Mouse (Mus musculus): ENCODE results near the gene Phgdh. TPM values are rescaled to one million over a fixed set of nuclear protein-coding genes. Genes with fewer than 3 reads are reported as not detected.

Gene Phgdh
- polyA plus RNA-seq, 1 experiment from 2014 or later: 213 TPM

DNA sequence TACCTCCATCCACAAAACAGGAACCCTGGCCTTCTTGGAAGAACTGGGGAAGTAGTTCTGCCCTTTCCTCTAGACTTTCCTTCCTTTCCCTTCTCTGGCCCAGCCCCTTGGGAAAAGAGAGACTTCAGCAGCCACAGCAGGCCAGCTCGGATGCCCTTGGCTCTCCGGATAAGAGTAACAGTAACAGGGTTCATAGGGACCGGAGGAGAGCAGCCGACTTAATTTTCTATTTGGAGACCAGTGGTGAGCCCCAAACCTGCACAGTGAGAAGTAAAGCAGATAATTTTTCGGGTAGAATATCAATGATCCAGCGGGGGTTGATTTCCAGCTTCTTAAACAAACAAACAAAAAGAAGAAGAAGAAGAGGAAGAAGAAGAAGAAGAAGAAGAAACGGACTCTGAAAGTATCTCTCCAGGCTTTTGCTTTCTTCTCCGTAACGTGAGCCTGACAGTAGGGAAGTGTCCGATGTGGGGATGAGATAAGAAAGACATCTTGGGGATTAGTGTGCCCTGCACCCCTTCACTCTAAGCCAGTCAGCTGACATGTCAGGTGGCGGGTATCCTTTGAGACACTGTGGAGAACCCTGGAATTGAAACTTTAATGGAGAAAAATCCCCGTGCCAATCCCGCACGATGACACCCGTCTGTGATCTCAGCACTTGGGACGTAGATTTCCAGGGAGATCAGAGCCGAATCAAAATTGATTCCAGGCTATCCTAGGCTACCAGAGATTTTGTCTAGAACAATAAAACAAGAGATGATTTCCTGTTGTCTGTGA lies 1.2 kb upstream of the Phgdh start:
- H3K27ac ChIP-seq: no peak overlapping the region
- no peaks in the 10 kb centered on the region for H3K27me3 ChIP-seq
- no peak overlapping the region for H3K9ac ChIP-seq
- no peak overlapping the region for H3K4me2 ChIP-seq
- H3K4me1 ChIP-seq: peaks cover 30% of the 10 kb centered on the region
- H3K36me3 ChIP-seq: no peaks in the 10 kb centered on the region
- ATAC-seq (ENCODE audit: insufficient number of reproducible peaks, low FRiP score, low TSS enrichment, low read depth): no peak
- no peaks in the 10 kb centered on the region for H3K9me3 ChIP-seq
- 83% methylated on average over 17 of the region's 17 CpGs for WGBS
- no peak overlapping the region for H3K4me3 ChIP-seq

DNA sequence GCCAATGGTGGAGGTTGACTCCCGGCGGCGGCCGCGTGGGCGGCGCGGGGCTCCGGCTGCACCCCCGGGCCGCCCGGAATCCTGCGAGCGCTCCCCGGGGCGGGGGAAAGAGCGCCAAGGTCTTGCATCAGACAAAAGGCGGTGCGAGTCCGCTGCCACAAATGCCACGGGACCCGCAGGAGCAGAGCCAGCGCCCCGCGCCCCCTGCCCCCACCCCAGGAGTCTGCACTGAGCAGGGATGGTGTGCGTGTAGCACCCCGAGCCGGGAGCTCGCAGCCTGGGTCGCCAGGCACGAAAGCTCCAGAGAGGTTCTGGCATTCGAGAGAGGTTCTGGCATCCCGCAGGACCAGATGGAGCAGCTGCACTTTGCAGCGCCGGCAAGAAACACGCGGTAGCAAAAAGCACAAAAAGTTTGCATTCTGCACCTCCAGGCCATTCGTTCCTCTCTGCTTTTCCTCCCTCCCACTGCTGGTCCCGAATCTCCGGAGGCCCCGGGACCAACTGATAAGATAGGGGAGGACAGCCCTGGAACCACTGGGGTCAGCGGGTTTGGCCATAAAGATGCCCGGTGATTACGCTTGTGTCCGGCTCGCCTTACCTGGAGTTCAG lies 589 bp downstream of the Phgdh start:
- Histone ChIP-seq H3K27me3 (no peaks in the 10 kb centered on the region), H3K4me2 (peak overlapping the region; percentile 83), H3K4me1 (peaks cover 38% of the 10 kb centered on the region), H3K9ac (peak overlapping the region; percentile 61), H3K4me3 (peak overlapping the region; percentile 62), H3K36me3 (peaks cover 4% of the 10 kb centered on the region; the same call in 1 of the 2 replicates), H3K9me3 (no peaks in the 10 kb centered on the region), H3K27ac (peak overlapping the region; percentile 89)
- ATAC-seq (ENCODE audit: insufficient number of reproducible peaks, low FRiP score, low TSS enrichment, low read depth): peak; percentile 21; the same call in 1 of the 2 replicates
- under 1% methylated on average over 46 of the region's 46 CpGs for WGBS

- Histone ChIP-seq H3K9ac (peak overlapping the region; percentile 61; the same call in 1 of the 2 replicates), H3K27ac (peak overlapping the region; percentile 89), H3K4me2 (peak overlapping the region; percentile 83), H3K36me3 (peaks cover 6% of the 10 kb centered on the region; the same call in 1 of the 2 replicates), H3K27me3 (no peaks in the 10 kb centered on the region), H3K4me1 (peaks cover 38% of the 10 kb centered on the region), H3K4me3 (peak overlapping the region; percentile 62), H3K9me3 (no peaks in the 10 kb centered on the region)
- no peak for ATAC-seq (ENCODE audit: insufficient number of reproducible peaks, low FRiP score, low TSS enrichment, low read depth)
- 2% methylated on average over 15 of the region's 15 CpGs for WGBS
Observed at GRCm38 (mm10) chr3:98338584-98339041, 1.2 kb downstream of the Phgdh start.

DNA sequence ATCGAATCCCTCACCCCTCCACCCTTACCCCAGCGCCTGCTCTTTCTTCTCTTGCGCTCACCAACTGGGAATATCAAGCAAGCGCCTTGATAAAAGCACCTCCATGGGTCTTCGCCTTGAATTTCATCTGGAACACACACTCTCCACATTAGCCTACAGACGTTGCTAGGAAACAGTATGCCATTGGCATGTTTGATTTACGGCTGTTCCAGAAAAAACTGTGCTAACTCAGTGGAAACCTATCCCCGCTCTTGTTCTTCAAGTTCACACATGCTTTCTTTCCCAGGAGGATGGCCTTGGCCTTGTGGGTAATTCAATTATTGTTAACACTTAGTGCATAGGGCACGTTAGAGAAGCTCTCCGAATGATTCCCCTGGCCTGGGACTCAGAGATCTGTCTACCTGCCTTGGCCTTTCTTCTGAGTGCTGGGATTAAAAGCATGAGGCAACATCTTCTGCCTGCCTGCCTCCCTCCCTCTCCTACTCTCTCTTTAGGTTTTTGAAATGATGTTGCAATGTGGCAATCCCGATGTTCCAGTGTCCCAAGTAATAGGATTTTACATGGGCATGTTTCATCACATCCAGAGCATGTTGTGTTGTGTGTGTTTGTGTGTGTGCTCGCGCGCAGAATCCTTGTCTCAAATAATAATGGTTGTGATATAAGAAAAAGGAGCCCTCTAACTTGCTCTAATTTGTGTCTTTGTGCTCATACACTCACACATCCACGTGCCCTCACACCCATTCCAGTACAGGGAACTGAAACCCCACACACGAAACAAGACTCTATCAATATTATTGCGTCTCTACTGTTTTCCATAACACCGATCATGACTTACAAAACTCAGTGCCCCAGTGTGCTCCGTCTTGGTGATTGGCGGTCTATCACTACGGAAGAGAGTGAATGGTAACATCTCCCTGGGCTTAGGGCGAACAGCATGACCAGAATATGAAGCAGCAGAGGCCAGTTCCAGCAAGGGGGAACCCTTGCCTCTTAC lies 2.8 kb downstream of the Phgdh start:
- Histone ChIP-seq H3K27me3 (no peaks in the 10 kb centered on the region), H3K9me3 (no peaks in the 10 kb centered on the region), H3K27ac (peak overlapping the region; percentile 63), H3K4me1 (peaks cover 38% of the 10 kb centered on the region), H3K4me3 (no peak overlapping the region), H3K4me2 (peak overlapping the region; percentile 83), H3K9ac (no peak overlapping the region), H3K36me3 (peaks cover 21% of the 10 kb centered on the region)
- WGBS: 67% methylated on average over 22 of the region's 22 CpGs
- no peak for ATAC-seq (ENCODE audit: insufficient number of reproducible peaks, low FRiP score, low TSS enrichment, low read depth)

GRCm38 (mm10) chr3:98335886-98336285 lies 3.9 kb downstream of the Phgdh start:
- Histone ChIP-seq H3K27me3 (no peaks in the 10 kb centered on the region), H3K4me2 (no peak overlapping the region)
- 56% methylated on average over 7 of the region's 7 CpGs for WGBS

DNA sequence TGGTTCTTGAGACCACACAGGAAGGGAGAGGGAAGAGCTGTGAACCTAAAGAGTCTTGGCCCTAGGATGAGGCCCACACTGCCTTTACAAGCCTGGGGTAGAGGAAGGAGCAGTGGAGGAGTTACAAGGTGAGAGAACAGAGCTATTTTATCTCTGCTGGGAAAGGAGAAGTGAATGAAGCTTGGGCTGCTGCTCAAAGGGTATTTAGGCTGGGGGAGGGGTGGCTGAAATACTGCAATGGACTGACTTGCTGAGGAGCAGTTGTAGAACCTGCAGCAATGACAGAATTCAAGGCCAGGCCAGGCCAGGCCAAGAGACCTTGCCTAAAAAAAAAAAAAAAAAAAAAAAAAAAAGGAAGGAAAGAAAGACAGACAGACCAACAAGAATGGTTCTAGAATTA lies 4.5 kb downstream of the Phgdh start:
- H3K9ac ChIP-seq: no peak overlapping the region
- no peak for ATAC-seq (ENCODE audit: insufficient number of reproducible peaks, low FRiP score, low TSS enrichment, low read depth)
- H3K27ac ChIP-seq: peak overlapping the region; percentile 48; the same call in 1 of the 2 replicates
- H3K36me3 ChIP-seq: peaks cover 32% of the 10 kb centered on the region
- H3K9me3 ChIP-seq: no peaks in the 10 kb centered on the region
- H3K4me2 ChIP-seq: no peak overlapping the region
- peaks cover 38% of the 10 kb centered on the region for H3K4me1 ChIP-seq
- H3K4me3 ChIP-seq: no peak overlapping the region
- no peaks in the 10 kb centered on the region for H3K27me3 ChIP-seq

More at GRCm38 (mm10) chr3:98335886-98336285, 3.9 kb downstream of the Phgdh start:
- no peak overlapping the region for H3K9ac ChIP-seq
- H3K27ac ChIP-seq: peak overlapping the region; percentile 48
- H3K9me3 ChIP-seq: no peaks in the 10 kb centered on the region
- H3K4me1 ChIP-seq: peaks cover 38% of the 10 kb centered on the region
- ATAC-seq (ENCODE audit: insufficient number of reproducible peaks, low FRiP score, low TSS enrichment, low read depth): no peak
- H3K4me3 ChIP-seq: no peak overlapping the region
- H3K36me3 ChIP-seq: peaks cover 30% of the 10 kb centered on the region

- Histone ChIP-seq H3K4me3 (no peak overlapping the region), H3K9me3 (no peaks in the 10 kb centered on the region), H3K4me1 (peaks cover 34% of the 10 kb centered on the region), H3K27ac (no peak overlapping the region), H3K36me3 (peaks cover 40% of the 10 kb centered on the region), H3K4me2 (no peak overlapping the region), H3K9ac (no peak overlapping the region), H3K27me3 (no peaks in the 10 kb centered on the region)
- no peak for ATAC-seq (ENCODE audit: insufficient number of reproducible peaks, low FRiP score, low TSS enrichment, low read depth)
- WGBS: 92% methylated on average over 2 of the region's 2 CpGs
Observed at GRCm38 (mm10) chr3:98334010-98334409, 5.8 kb downstream of the Phgdh start.

DNA sequence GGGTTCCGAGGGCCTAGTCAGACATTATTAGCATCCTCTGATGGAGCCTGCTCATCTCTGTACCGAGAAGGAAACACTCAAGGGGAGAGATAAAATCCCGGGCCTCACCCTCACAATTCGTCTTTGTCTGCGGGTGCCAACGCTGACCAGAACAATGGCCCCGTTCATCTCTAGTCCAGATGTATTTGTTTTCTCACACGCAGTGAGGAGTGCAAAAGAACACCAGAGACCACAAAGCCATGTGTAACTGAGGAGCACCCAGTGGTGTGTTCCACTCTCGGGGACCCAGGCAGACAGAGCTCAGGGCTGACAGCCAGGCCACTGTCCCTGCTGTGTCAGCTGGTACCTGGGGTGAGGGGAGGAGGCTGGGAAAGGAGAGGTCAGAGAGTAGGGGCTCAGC lies 15.6 kb downstream of the Phgdh start:
- H3K36me3 ChIP-seq: peaks cover 84% of the 10 kb centered on the region
- H3K4me2 ChIP-seq: no peak overlapping the region
- no peaks in the 10 kb centered on the region for H3K9me3 ChIP-seq
- H3K4me1 ChIP-seq: 0 out of 2 replicates have a peak, but pooled peaks cover 2% of the 10 kb centered on the region
- 78% methylated on average over 9 of the region's 9 CpGs for WGBS
- H3K27me3 ChIP-seq: no peaks in the 10 kb centered on the region
- H3K27ac ChIP-seq: no peak overlapping the region
- no peak overlapping the region for H3K9ac ChIP-seq
- no peak for ATAC-seq (ENCODE audit: insufficient number of reproducible peaks, low FRiP score, low TSS enrichment, low read depth)
- H3K4me3 ChIP-seq: no peak overlapping the region

DNA sequence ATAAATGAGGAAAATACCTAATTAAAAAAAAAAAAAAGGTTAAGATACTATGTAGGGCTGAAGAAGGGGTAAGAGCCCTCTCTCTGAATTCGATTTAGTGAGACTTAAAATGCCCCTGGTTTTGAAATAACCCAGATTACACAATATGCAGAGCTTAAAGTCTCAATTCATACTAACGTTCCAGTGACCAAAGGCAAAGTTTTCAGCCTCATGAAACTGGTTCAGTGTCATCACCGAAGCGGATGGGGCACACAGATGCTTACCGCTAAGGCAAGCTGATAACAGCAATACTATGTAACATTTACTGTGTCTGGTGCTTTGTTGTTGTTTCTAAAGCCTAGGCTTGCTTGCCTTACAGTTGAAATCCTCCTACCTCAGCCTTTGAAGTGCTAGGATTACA lies 17.6 kb downstream of the Phgdh start:
- H3K9ac ChIP-seq: no peak overlapping the region
- no peaks in the 10 kb centered on the region for H3K9me3 ChIP-seq
- no peak for ATAC-seq (ENCODE audit: insufficient number of reproducible peaks, low FRiP score, low TSS enrichment, low read depth)
- H3K36me3 ChIP-seq: peaks cover 74% of the 10 kb centered on the region
- 93% methylated on average over 5 of the region's 5 CpGs for WGBS
- no peak overlapping the region for H3K4me3 ChIP-seq
- H3K4me1 ChIP-seq: peaks cover 6% of the 10 kb centered on the region
- H3K27me3 ChIP-seq: no peaks in the 10 kb centered on the region
- no peak overlapping the region for H3K27ac ChIP-seq
- no peak overlapping the region for H3K4me2 ChIP-seq

DNA sequence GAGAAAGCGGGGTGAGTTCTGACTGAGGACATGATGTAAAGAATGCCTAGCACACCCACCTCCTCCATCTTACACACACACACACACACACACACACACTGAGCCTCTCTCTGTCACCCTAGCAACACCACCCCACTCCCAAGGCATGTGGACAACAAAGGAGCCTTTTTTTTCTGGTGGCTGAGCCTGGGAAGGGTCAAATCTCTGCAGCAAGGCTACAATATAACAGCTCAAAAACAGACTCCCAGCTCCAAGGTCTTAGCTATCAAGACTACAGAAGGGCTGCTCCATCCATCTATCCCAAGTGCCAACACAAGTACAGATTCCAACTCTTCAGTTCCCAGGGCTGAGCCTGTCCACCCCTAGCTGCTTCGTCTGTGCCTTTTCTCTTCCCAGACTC lies 20.6 kb downstream of the Phgdh start:
- ATAC-seq (ENCODE audit: insufficient number of reproducible peaks, low FRiP score, low TSS enrichment, low read depth): no peak
- Histone ChIP-seq H3K4me1 (peaks cover 12% of the 10 kb centered on the region), H3K27ac (no peak overlapping the region), H3K27me3 (no peaks in the 10 kb centered on the region), H3K4me3 (no peak overlapping the region), H3K4me2 (no peak overlapping the region), H3K36me3 (peaks cover 64% of the 10 kb centered on the region), H3K9me3 (no peaks in the 10 kb centered on the region), H3K9ac (no peak overlapping the region)
- WGBS: 75% methylated on average over 2 of the region's 2 CpGs

- peaks cover 60% of the 10 kb centered on the region for H3K36me3 ChIP-seq
- no peak overlapping the region for H3K4me3 ChIP-seq
- no peaks in the 10 kb centered on the region for H3K9me3 ChIP-seq
- H3K27ac ChIP-seq: no peak overlapping the region
- H3K4me1 ChIP-seq: peaks cover 12% of the 10 kb centered on the region
- no peak for ATAC-seq (ENCODE audit: insufficient number of reproducible peaks, low FRiP score, low TSS enrichment, low read depth)
- no peaks in the 10 kb centered on the region for H3K27me3 ChIP-seq
- WGBS: 23% methylated on average over 3 of the region's 3 CpGs
- H3K4me2 ChIP-seq: no peak overlapping the region
- H3K9ac ChIP-seq: no peak overlapping the region
Observed at GRCm38 (mm10) chr3:98317143-98317542, 22.6 kb downstream of the Phgdh start.

Measured in limb, embryonic 15.5 days (tissue).